Mouse (Mus musculus) monocyte, adult 59 days (primary cell): ENCODE results near the gene Figla. TPM values are rescaled to one million over a fixed set of nuclear protein-coding genes. Genes with fewer than 3 reads are reported as not detected.

Experiments used
- total RNA-seq, 2 experiments: library from RNA; stranded (reverse); gene quantifications; one replicate each; pipeline ENCODE4 v1.2.4; 2023

Figla gene
- total RNA-seq = not detected

GRCm38 (mm10) chr6:86015871-86016270, at the start of gene Figla:
Gene Figla, plus strand, starts transcription at chr6:86016171.

GRCm38 (mm10) chr6:86028601-86029322, 12.8 kb downstream of the Figla start, which contains the start of gene Add2:
Gene Add2, plus strand, starts transcription at chr6:86028681.

Other genes starting within 250 kb of the Figla start
- not detected for gene Nat8f6, start 195.2 kb upstream of the Figla start, total RNA-seq
- not detected for gene Nat8f5, start 195.2 kb upstream of the Figla start, total RNA-seq
- not detected for gene Nat8, start 184.1 kb upstream of the Figla start, total RNA-seq
- under 1 TPM in 1 of 2 experiments, not detected in 1; 0.21 TPM for gene Nat8f2, start 147.0 kb upstream of the Figla start, total RNA-seq
- under 1 TPM; 0.58 to 0.88 TPM for gene Nat8f4, start 111.3 kb upstream of the Figla start, total RNA-seq
- gene Tprkb, start 104.3 kb upstream of the Figla start, total RNA-seq = 10 to 100 TPM; 12.2 to 14.7 TPM
- 1 to 10 TPM; 2.7 to 4.2 TPM for gene Nat8f1, start 100.5 kb upstream of the Figla start, total RNA-seq
- gene Dusp11, start 54.5 kb upstream of the Figla start, total RNA-seq = 100 to 1,000 TPM; 166 to 167 TPM
- under 1 TPM; 0.08 to 0.30 TPM for gene Add2, start 12.5 kb downstream of the Figla start, total RNA-seq
- gene Tgfa, start 179.1 kb downstream of the Figla start, total RNA-seq = not detected